Comparison of ENCODE assay signal across 27 mouse cellular contexts in genomic region chr19:22775191-22775695, GRCm38 (mm10).
"Had no signal": no experiment of that assay in that cellular context is flagged by ENCODE, and none has a peak within 500 bp of the region (broad histone marks: within the 10 kb centered on the region; RNA-seq: fewer than 3 reads in every experiment).

No protein-coding gene starts in this region.

- H3K27me3 ChIP-seq: heart, embryonic 13.5 days; heart, embryonic 15.5 days; hindbrain, embryonic 13.5 days; hindbrain, embryonic 15.5 days; kidney, embryonic 15.5 days; limb, embryonic 13.5 days; limb, embryonic 15.5 days; liver, embryonic 12.5 days had no signal

- H3K4me1 ChIP-seq: heart, embryonic 13.5 days; heart, embryonic 15.5 days; hindbrain, embryonic 13.5 days; hindbrain, embryonic 15.5 days; kidney, embryonic 15.5 days; limb, embryonic 13.5 days; limb, embryonic 15.5 days; liver, embryonic 12.5 days had no signal

- H3K27ac ChIP-seq: heart, adult 2 months; heart, embryonic 13.5 days; heart, embryonic 15.5 days; hindbrain, embryonic 13.5 days; hindbrain, embryonic 15.5 days; hindbrain, postnatal 0 days; kidney, embryonic 15.5 days; kidney, postnatal 0 days; limb, embryonic 13.5 days; limb, embryonic 15.5 days; liver, embryonic 12.5 days; liver, embryonic 14.5 days had no signal

- ATAC-seq: hindbrain, postnatal 0 days; intestine, embryonic 16.5 days; liver, embryonic 12.5 days had no signal

- H3K4me3 ChIP-seq: heart, adult 2 months; heart, embryonic 13.5 days; heart, embryonic 15.5 days; hindbrain, embryonic 13.5 days; hindbrain, embryonic 15.5 days; kidney, embryonic 15.5 days; limb, embryonic 13.5 days; limb, embryonic 15.5 days; liver, embryonic 12.5 days had no signal

- DNase-seq: gastrocnemius, postnatal 14 days; gastrocnemius, postnatal 36 days; heart, adult 11 months; heart, adult 2 months; heart, postnatal 14 days; heart, postnatal 36 days; kidney, adult 11 months; kidney, adult 2 months; kidney, adult 9 months; kidney, postnatal 14 days; kidney, postnatal 36 days; layer of hippocampus, adult 9-11 months; layer of hippocampus, postnatal 36 days; left cerebral cortex, postnatal 4 days; lung, adult 18-20 months had no signal
